Comparison of ENCODE assay signal across 21 mouse cellular contexts in the genomic region with DNA sequence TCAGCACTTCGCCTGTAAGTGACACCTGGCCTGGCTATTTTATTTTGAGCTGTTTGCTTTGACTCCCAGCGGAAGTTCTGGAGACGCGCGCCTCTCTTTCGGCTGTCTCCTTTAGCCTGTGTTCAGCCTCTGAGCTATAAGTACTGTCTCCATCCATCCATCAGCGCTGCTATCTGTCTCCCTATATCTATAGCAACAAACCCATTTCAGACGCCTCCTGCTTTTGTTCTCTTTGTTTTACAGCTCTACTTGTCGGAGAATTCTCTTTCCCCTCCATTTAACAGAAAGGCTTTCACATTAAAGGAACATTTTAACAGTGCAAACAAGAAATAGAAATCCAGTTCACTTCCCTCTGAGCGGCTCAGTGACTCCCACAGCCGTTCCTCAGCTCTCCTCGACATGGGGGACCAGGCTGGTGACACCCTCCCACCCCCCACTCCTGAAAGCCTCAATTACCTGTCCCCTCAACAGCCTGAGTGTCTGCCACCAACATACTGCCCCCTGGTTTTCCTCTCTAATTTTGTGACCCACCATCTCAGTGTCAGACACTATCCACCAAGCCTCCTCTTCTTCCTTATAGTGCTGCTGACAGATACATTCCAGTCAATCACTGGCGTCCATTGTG.
DNase-seq lines count a peak whose midpoint lies in the region; ATAC-seq lines count a peak whose summit lies in the region.
"Had no signal": no experiment of that assay in that cellular context is flagged by ENCODE, and none has a peak within 500 bp of the region (broad histone marks: within the 10 kb centered on the region; RNA-seq: fewer than 3 reads in every experiment).

No protein-coding gene starts in this region.

- H3K27ac ChIP-seq in forebrain, embryonic 16.5 days (ENCODE audit: low read length), result no peak overlapping the region
- no peak overlapping the region for H3K27ac ChIP-seq in forebrain, embryonic 11.5 days (ENCODE audit: low read depth, low read length)
- H3K27ac ChIP-seq in kidney, embryonic 16.5 days (ENCODE audit: low read length), result 0 out of 2 replicates have a peak overlapping the region, but pooled peaks have one; percentile 20
- peak overlapping the region; percentile 51 for H3K27ac ChIP-seq in neural tube, embryonic 15.5 days (replicated peaks)
- H3K27ac ChIP-seq: heart, embryonic 10.5 days; intestine, embryonic 15.5 days; limb, embryonic 15.5 days; macrophage had no signal

- no peak overlapping the region for H3K9ac ChIP-seq in forebrain, embryonic 16.5 days (replicated peaks; ENCODE audit: low read depth, low read length)
- no peak overlapping the region for H3K9ac ChIP-seq in forebrain, embryonic 11.5 days (ENCODE audit: low read length)
- H3K9ac ChIP-seq in kidney, embryonic 16.5 days (replicated peaks; ENCODE audit: low read length), result no peak overlapping the region
- H3K9ac ChIP-seq in neural tube, embryonic 15.5 days (replicated peaks), result no peak overlapping the region
- H3K9ac ChIP-seq: intestine, embryonic 15.5 days; limb, embryonic 15.5 days had no signal

- no peak overlapping the region for H3K4me3 ChIP-seq in forebrain, embryonic 16.5 days (replicated peaks; ENCODE audit: low read length)
- H3K4me3 ChIP-seq in forebrain, embryonic 11.5 days (ENCODE audit: low read depth, low read length), result no peak overlapping the region
- no peak overlapping the region for H3K4me3 ChIP-seq in kidney, embryonic 16.5 days (ENCODE audit: low read length)
- no peak overlapping the region for H3K4me3 ChIP-seq in neural tube, embryonic 15.5 days (replicated peaks)
- H3K4me3 ChIP-seq: heart, embryonic 10.5 days; intestine, embryonic 15.5 days; limb, embryonic 15.5 days had no signal

- 43% methylated on average over 13 of the region's 13 CpGs for WGBS in forebrain, embryonic 16.5 days
- 68% methylated on average over 13 of the region's 13 CpGs for WGBS in forebrain, embryonic 11.5 days
- WGBS in kidney, embryonic 16.5 days, result 22% methylated on average over 13 of the region's 13 CpGs
- 19% methylated on average over 13 of the region's 13 CpGs for WGBS in neural tube, embryonic 15.5 days

- no peaks in the 10 kb centered on the region for H3K36me3 ChIP-seq in forebrain, embryonic 16.5 days (ENCODE audit: control insufficient read depth, insufficient read depth)
- no peaks in the 10 kb centered on the region for H3K36me3 ChIP-seq in forebrain, embryonic 11.5 days (ENCODE audit: control insufficient read depth, insufficient read depth, low read length)
- H3K36me3 ChIP-seq in kidney, embryonic 16.5 days (ENCODE audit: insufficient read depth, low read length), result no peaks in the 10 kb centered on the region
- no peaks in the 10 kb centered on the region for H3K36me3 ChIP-seq in neural tube, embryonic 15.5 days
- H3K36me3 ChIP-seq: heart, embryonic 10.5 days; intestine, embryonic 15.5 days; limb, embryonic 15.5 days had no signal

- H3K9me3 ChIP-seq in forebrain, embryonic 16.5 days (ENCODE audit: control insufficient read depth, low read length), result no peaks in the 10 kb centered on the region
- H3K9me3 ChIP-seq in forebrain, embryonic 11.5 days (ENCODE audit: control insufficient read depth, low read length), result no peaks in the 10 kb centered on the region
- H3K9me3 ChIP-seq in kidney, embryonic 16.5 days (ENCODE audit: low read length), result no peaks in the 10 kb centered on the region
- no peaks in the 10 kb centered on the region for H3K9me3 ChIP-seq in neural tube, embryonic 15.5 days (replicated peaks)
- H3K9me3 ChIP-seq: heart, embryonic 10.5 days; intestine, embryonic 15.5 days; limb, embryonic 15.5 days had no signal

- no peaks in the 10 kb centered on the region for H3K4me1 ChIP-seq in forebrain, embryonic 16.5 days (replicated peaks; ENCODE audit: control insufficient read depth, insufficient read depth, low read length)
- H3K4me1 ChIP-seq in forebrain, embryonic 11.5 days (replicated peaks; ENCODE audit: control insufficient read depth, insufficient read depth, low read length), result no peaks in the 10 kb centered on the region
- no peaks in the 10 kb centered on the region for H3K4me1 ChIP-seq in kidney, embryonic 16.5 days (ENCODE audit: insufficient read depth, low read length)
- H3K4me1 ChIP-seq in neural tube, embryonic 15.5 days, result peaks cover 11% of the 10 kb centered on the region
- H3K4me1 ChIP-seq: heart, embryonic 10.5 days; intestine, embryonic 15.5 days; limb, embryonic 15.5 days had no signal

- intact Hi-C loops in gastrocnemius, postnatal 14 days (cut with DNase I; ENCODE audit: low total_unique reads), result no loop called here

- H3K27me3 ChIP-seq in forebrain, embryonic 16.5 days (replicated peaks; ENCODE audit: control insufficient read depth, insufficient read depth, low read length), result no peaks in the 10 kb centered on the region
- H3K27me3 ChIP-seq in forebrain, embryonic 11.5 days (ENCODE audit: control insufficient read depth, insufficient read depth, low read length), result no peaks in the 10 kb centered on the region
- no peaks in the 10 kb centered on the region for H3K27me3 ChIP-seq in kidney, embryonic 16.5 days (ENCODE audit: insufficient read depth, low read length)
- no peaks in the 10 kb centered on the region for H3K27me3 ChIP-seq in neural tube, embryonic 15.5 days (replicated peaks)
- H3K27me3 ChIP-seq: intestine, embryonic 15.5 days; limb, embryonic 15.5 days had no signal

- no peak for DNase-seq in forebrain, embryonic 11.5 days (ENCODE audit: low spot score)
- no peak for DNase-seq in kidney, postnatal 25 days
- peak; percentile 4 for DNase-seq in embryo, embryonic 9.5 days (ENCODE audit: extremely low spot score)
- DNase-seq in gastrocnemius, postnatal 14 days, result no peak
- no peak for DNase-seq in lung, postnatal 4 days
- DNase-seq: adrenal gland, adult 2 months; cerebellum, adult 11-12 months; gastrocnemius, postnatal 36 days; heart, postnatal 10 days; kidney, postnatal 14 days; lung, adult 2 months; midbrain, embryonic 14.5 days; right cerebral cortex, postnatal 4 days; thymus, postnatal 14 days had no signal

- ATAC-seq in forebrain, embryonic 16.5 days, result peak; percentile 59; the same call in 1 of the 2 replicates
- no peak for ATAC-seq in forebrain, embryonic 11.5 days (replicated peaks; ENCODE audit: low FRiP score)
- 0 out of 2 replicates have a peak, but pooled peaks have one; percentile 28 for ATAC-seq in kidney, embryonic 16.5 days (ENCODE audit: low FRiP score, low TSS enrichment)
- no peak for ATAC-seq in neural tube, embryonic 15.5 days (ENCODE audit: low FRiP score)
- ATAC-seq: intestine, embryonic 15.5 days had no signal

- no peak overlapping the region for H3K4me2 ChIP-seq in forebrain, embryonic 16.5 days (ENCODE audit: low read length)
- H3K4me2 ChIP-seq in forebrain, embryonic 11.5 days (ENCODE audit: low read depth, low read length, severe bottlenecking), result no peak overlapping the region
- no peak overlapping the region; the same call in 1 of the 2 replicates for H3K4me2 ChIP-seq in kidney, embryonic 16.5 days (replicated peaks; ENCODE audit: low read depth, low read length)
- H3K4me2 ChIP-seq in neural tube, embryonic 15.5 days, result peak overlapping the region; percentile 24
- H3K4me2 ChIP-seq: intestine, embryonic 15.5 days; limb, embryonic 15.5 days had no signal

Comparison
In these comparisons a context has a peak if more than half of its experiments do, and no peak if none do; other contexts are left out.
1. ATAC-seq: peak in forebrain, embryonic 16.5 days (single experiment) and kidney, embryonic 16.5 days (single experiment); none in forebrain, embryonic 11.5 days (single experiment) and neural tube, embryonic 15.5 days (single experiment).
2. H3K27ac ChIP-seq: peak in kidney, embryonic 16.5 days (single experiment) and neural tube, embryonic 15.5 days (single experiment); none in forebrain, embryonic 16.5 days (single experiment) and forebrain, embryonic 11.5 days (single experiment).